Mouse (Mus musculus) liver, embryonic 11.5 days (tissue): ENCODE data around the gene Mef2c. TPM values are rescaled to one million over a fixed set of nuclear protein-coding genes. Genes with fewer than 3 reads are reported as not detected.

Source experiments
- ATAC-seq: fragments of 200-750 bp; cut with Nextera tagmentation; replicated peaks from 2 replicates; pipeline ENCODE4 v1.8.0; 2017; ENCODE audit warnings: moderate number of reproducible peaks, mild to moderate bottlenecking, moderate TSS enrichment, moderate library complexity; ENCODE audit not compliant: low FRiP score
- DNase-seq: peaks from one replicate; pipeline ENCODE4 v3.0.0-alpha.2; 2017; ENCODE audit warnings: low spot score
- H3K27ac ChIP-seq: fragments of 300-500 bp; sonication (generic); 2 replicates; pipeline ENCODE4 v1.5.1; 2014; ENCODE audit warnings: mild to moderate bottlenecking, low read depth, low read length, control low read depth
- H3K27me3 ChIP-seq: fragments of 300-500 bp; sonication (generic); replicated peaks from 2 replicates; pipeline ENCODE4 v1.6.1; 2014; ENCODE audit warnings: low read length, mixed read lengths; ENCODE audit not compliant: control insufficient read depth, insufficient read depth
- H3K36me3 ChIP-seq: fragments of 300-500 bp; sonication (generic); 2 replicates; pipeline ENCODE4 v1.6.1; 2014; ENCODE audit warnings: mild to moderate bottlenecking, low read length, moderate library complexity, mixed read lengths; ENCODE audit not compliant: control insufficient read depth, insufficient read depth
- H3K4me1 ChIP-seq: fragments of 300-500 bp; sonication (generic); replicated peaks from 2 replicates; pipeline ENCODE4 v1.6.1; 2014; ENCODE audit warnings: low read length, mixed read lengths; ENCODE audit not compliant: control insufficient read depth, insufficient read depth
- H3K4me2 ChIP-seq: fragments of 300-500 bp; sonication (generic); 2 replicates; pipeline ENCODE4 v1.6.1; 2014; ENCODE audit warnings: mild to moderate bottlenecking, control low read depth, moderate library complexity
- H3K4me3 ChIP-seq: fragments of 300-500 bp; sonication (generic); 2 replicates; pipeline ENCODE4 v1.5.1; 2014; ENCODE audit warnings: low read depth, low read length, control low read depth
- H3K9ac ChIP-seq: fragments of 300-500 bp; sonication (generic); 2 replicates; pipeline ENCODE4 v1.6.1; 2014; ENCODE audit warnings: low read depth, low read length, control low read depth
- H3K9me3 ChIP-seq: fragments of 300-500 bp; sonication (generic); 2 replicates; pipeline ENCODE4 v1.6.1; 2016; ENCODE audit warnings: low read length, inconsistent platforms, mixed read lengths; ENCODE audit not compliant: control insufficient read depth
- WGBS: fragments of 180-500 bp; shearing (Covaris S2); extraction: QIAGEN DNeasy Blood & Tissue Kit; methylation state at CpG from one replicate; pipeline ENCODE4 v1.1.7; 2014; 5-methylcytosine and 5-hydroxymethylcytosine counted together
- polyA plus RNA-seq: library from polyadenylated mRNA; unstranded; fragments of >200 nt; fragmentation: Nextera tagmentation; extraction: Ambion mirVana; gene quantifications from 2 replicates; pipeline ENCODE4 v1.2.1, GENCODE M21; 2014

Mef2c gene
- polyA plus RNA-seq, 1 experiment from 2014 or later = 46.0 TPM

DNA sequence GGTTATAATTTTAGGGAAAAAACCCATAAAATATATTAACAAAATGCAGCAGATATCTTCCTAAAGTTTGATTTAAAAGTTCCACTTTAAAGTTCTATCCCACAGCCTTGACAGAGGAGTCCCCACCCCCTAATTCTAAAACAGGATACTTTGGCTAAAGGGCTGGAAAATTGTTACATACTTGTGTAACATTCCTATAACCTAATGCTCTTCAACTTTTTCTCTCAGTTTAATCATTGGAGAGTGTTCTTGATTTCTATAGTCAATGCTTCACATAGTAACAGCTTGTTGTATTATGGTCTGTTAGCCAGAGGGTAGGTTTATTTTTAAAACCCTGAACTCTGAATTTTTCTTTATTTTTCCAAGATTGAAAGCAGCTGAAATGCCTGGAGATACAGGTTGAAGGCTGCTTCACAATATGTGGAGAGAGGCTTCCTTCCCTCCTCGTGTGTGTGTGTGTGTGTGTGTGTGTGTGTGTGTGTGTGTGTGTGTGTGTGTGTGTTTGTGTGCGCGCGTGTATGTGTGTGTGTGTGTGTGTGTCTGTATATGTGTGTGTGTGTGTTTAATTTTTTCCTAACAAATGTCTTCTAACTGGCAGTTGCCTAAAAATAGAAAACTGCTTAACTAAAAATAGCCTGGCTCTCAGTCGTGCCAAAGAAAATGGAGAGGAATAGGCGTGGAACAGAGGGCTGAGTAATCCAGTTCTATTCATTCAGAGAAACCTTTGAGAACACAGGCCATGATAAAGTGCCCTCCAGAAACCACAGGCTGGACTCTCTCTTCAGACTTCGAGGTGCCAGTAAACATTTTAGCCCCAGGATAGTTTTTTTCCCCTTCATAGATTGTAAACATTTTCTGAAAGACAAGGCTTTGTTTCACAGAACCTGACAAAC is 99.8 kb downstream of the Mef2c start:
- Histone ChIP-seq H3K4me1 (0 out of 2 replicates have a peak, but pooled peaks cover 2% of the 10 kb centered on the region), H3K27me3 (no peaks in the 10 kb centered on the region), H3K9ac (no peak overlapping the region), H3K4me2 (no peak overlapping the region), H3K9me3 (no peaks in the 10 kb centered on the region), H3K4me3 (no peak overlapping the region), H3K36me3 (no peaks in the 10 kb centered on the region), H3K27ac (no peak overlapping the region)
- WGBS = 35% methylated on average over 7 of the region's 7 CpGs
- no peak for DNase-seq
- peak; percentile 53; the same call in 1 of the 2 replicates for ATAC-seq

DNA sequence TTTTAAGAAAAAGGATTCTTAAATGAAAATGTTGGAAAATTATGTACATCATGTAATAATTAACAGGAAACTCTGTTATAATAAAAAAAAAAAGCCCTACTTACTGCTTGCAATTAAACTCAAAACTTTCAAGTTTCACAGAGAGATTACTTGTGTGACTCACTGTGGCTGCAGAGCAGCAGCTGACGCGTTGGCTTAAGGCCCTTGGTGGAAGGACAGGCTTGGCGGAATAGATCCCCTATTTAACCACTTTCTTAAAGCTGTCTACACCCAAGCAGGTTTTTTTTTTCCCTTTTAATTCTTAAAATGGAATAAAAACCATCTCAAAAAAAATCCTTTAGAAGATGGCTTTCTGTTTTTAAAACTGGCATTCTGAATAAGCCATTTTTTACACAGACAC is 100.5 kb downstream of the Mef2c start:
- no peak for ATAC-seq
- WGBS = 64% methylated on average over 3 of the region's 3 CpGs
- no peaks in the 10 kb centered on the region for H3K9me3 ChIP-seq
- H3K9ac ChIP-seq = no peak overlapping the region
- H3K27ac ChIP-seq = no peak overlapping the region
- H3K4me1 ChIP-seq = 0 out of 2 replicates have a peak, but pooled peaks cover 2% of the 10 kb centered on the region
- H3K4me3 ChIP-seq = no peak overlapping the region
- no peaks in the 10 kb centered on the region for H3K36me3 ChIP-seq
- H3K27me3 ChIP-seq = no peaks in the 10 kb centered on the region
- DNase-seq = no peak
- H3K4me2 ChIP-seq = no peak overlapping the region

DNA sequence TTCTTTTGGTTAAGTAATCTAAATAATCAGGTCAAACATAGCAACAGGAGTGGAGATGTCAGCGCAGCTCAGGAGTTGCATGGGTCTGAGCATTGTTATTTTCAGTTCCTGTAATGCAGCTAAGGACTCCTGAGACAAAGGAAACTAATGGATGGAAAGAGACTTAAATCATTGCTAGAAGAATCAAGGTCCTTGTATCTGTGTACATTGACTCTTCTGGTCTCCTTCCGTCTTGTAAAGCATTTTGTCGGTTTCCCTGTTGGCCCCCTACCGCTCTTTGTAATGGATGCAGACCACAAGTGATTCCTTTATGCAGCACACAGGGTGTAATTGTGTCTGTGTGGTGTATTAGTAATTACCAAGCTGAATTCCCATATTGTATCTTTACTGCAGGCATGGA is 101.0 kb downstream of the Mef2c start:
- H3K4me1 ChIP-seq = peaks cover 2% of the 10 kb centered on the region; the same call in 1 of the 2 replicates
- H3K4me2 ChIP-seq = no peak overlapping the region
- H3K4me3 ChIP-seq = no peak overlapping the region
- DNase-seq (no peak), ATAC-seq (no peak)
- H3K9me3 ChIP-seq = no peaks in the 10 kb centered on the region
- H3K9ac ChIP-seq = no peak overlapping the region
- 74% methylated on average over 4 of the region's 4 CpGs for WGBS
- no peaks in the 10 kb centered on the region for H3K36me3 ChIP-seq
- no peaks in the 10 kb centered on the region for H3K27me3 ChIP-seq
- H3K27ac ChIP-seq = no peak overlapping the region

DNA sequence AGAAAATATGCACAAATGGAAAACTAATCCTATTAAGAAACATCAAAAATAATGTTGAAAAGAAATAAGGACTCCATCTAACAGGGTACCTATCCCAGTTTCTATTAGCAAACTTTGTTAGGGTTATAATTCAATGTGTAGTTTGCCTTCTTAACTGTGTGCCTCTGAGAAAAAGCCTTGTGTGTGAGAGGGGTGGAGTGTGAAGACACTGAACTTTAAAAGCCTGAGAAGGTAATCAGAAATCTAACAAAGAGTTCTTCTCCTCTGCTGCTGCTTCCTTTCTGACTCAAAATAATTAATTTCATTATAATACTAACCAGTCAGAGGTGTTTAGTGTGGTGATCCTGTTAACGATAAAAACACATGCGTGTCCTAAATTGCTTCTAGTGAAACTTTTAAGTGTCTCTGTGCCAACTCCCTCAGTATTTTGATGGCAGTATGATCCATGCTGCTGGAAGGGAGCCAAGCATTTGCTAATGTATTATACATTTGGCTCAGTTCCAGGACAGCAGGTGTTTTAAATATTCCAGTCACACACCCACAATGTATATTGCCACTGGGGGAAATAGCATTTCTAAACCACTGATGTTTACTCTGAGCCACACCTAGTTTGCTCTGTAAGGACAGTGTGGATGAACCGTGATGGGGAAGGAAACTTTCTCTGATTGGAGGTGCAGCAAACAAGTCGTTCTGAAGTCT is 104.2 kb downstream of the Mef2c start:
- Histone ChIP-seq H3K9ac (no peak overlapping the region), H3K9me3 (no peaks in the 10 kb centered on the region), H3K4me3 (no peak overlapping the region), H3K27ac (no peak overlapping the region), H3K36me3 (no peaks in the 10 kb centered on the region), H3K27me3 (no peaks in the 10 kb centered on the region), H3K4me1 (peaks cover 2% of the 10 kb centered on the region; the same call in 1 of the 2 replicates), H3K4me2 (no peak overlapping the region)
- ATAC-seq (no peak), DNase-seq (no peak)
- WGBS = 68% methylated on average over 4 of the region's 4 CpGs

DNA sequence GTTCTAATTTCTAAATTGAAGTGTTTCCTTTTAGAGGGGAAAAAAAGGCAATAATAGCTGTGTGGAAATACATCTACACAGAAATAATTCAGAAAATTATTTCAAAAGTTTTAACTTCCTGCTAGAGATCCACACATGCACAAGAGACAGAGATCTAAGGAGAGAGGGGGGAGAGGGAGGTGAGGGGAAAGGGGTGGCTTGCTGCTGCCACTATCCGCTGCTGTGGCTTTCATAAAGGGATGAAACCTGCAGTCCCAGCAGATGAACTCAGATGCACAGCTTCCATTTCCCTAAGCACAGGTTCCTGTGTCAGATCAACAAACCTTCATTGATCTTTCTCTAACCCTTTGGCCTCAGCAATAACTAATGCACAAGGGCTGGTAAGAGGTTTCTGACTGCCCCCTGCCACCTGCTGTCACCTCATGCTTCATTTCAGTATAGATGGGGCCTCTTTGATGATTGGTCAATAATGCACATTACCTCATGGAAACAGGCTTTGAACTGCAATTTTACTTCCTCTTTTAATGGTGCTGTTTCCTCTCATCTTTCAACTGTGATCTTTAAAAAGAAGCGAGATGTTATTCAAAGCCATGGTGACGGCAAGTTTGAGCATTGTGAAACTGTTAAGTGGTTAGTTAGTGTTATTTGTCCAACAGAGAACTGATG is 105.2 kb downstream of the Mef2c start:
- 60% methylated on average over 3 of the region's 3 CpGs for WGBS
- peaks cover under 1% of the 10 kb centered on the region; the same call in 1 of the 2 replicates for H3K4me1 ChIP-seq
- ATAC-seq = no peak

DNA sequence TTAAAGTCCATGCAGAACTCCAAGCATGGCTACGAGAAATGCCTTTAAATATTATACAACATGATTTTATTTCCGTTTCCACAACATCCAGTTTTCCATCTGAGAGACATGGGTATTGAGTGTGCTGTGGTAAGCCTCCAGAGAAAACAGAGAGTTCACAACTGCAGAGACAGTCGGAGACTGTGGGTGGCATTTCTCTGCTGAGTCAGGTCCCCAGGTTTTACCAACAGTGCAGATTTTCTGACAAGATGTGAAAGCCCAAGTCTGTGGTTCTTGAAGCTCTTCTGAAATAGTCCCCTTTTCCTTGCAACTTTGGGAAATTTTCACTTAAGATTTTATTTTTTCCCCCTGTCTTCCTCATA is 105.7 kb downstream of the Mef2c start:
- H3K4me2 ChIP-seq = no peak overlapping the region
- H3K9me3 ChIP-seq = no peaks in the 10 kb centered on the region
- H3K27ac ChIP-seq = no peak overlapping the region
- no peaks in the 10 kb centered on the region; the same call in 1 of the 2 replicates for H3K4me1 ChIP-seq
- no peak for DNase-seq
- 55% methylated on average over 3 of the region's 3 CpGs for WGBS
- H3K9ac ChIP-seq = no peak overlapping the region
- no peak for ATAC-seq
- H3K4me3 ChIP-seq = no peak overlapping the region
- H3K27me3 ChIP-seq = no peaks in the 10 kb centered on the region
- H3K36me3 ChIP-seq = no peaks in the 10 kb centered on the region

More for the DNA sequence above, 105.2 kb downstream of the Mef2c start:
- Histone ChIP-seq H3K9me3 (no peaks in the 10 kb centered on the region), H3K27me3 (no peaks in the 10 kb centered on the region), H3K9ac (no peak overlapping the region), H3K4me2 (no peak overlapping the region), H3K36me3 (no peaks in the 10 kb centered on the region), H3K27ac (no peak overlapping the region), H3K4me3 (no peak overlapping the region)
- DNase-seq = no peak

DNA sequence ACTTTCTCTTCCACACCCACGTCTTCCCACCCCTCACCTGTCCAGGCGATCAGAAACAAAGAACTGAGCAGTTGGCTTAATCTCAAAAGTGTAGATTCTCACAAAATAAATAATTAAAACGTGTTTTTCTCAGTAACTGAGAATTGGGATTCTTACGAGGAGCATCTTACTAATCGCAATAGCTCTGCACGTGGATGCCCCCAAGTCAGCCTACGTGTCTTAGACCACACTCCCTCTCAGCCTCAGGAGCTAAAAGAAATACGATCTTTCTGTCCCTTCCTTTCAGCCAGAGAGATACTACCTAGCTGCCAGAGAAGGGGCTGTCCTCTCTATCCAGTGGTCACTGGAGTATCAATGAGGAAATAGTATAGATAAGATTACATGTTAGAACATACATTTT is 106.3 kb downstream of the Mef2c start:
- H3K4me1 ChIP-seq = no peaks in the 10 kb centered on the region; the same call in 1 of the 2 replicates
- no peak overlapping the region for H3K4me2 ChIP-seq
- no peak for ATAC-seq
- H3K4me3 ChIP-seq = no peak overlapping the region
- H3K9ac ChIP-seq = no peak overlapping the region
- no peak for DNase-seq
- WGBS = 76% methylated on average over 8 of the region's 8 CpGs
- H3K27ac ChIP-seq = no peak overlapping the region
- no peaks in the 10 kb centered on the region for H3K9me3 ChIP-seq
- no peaks in the 10 kb centered on the region for H3K36me3 ChIP-seq
- H3K27me3 ChIP-seq = no peaks in the 10 kb centered on the region

DNA sequence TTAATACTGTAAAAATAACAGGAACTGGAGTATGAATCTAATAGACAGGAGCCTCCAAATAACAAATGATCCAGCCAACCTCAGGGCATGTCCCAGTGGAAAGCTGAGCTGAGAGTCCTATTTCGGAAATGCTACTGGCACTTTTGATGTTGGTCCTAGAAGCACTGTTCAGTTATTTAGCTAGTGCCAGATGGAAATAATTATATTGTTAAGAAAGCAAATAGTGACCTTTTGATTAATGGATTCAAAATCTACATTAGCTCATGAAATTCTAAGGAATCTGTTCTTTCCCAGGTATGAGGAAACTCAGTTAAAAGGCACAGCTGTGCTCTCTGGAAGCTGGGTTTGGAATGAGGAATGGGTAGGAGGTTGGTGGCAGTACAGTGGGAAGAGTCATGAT is 108.4 kb downstream of the Mef2c start:
- WGBS = 82% methylated on average over 1 of the region's 1 CpGs

More for the DNA sequence above, 108.4 kb downstream of the Mef2c start:
- ATAC-seq = no peak
- no peak overlapping the region for H3K27ac ChIP-seq
- no peaks in the 10 kb centered on the region for H3K27me3 ChIP-seq
- no peaks in the 10 kb centered on the region; the same call in 1 of the 2 replicates for H3K4me1 ChIP-seq
- DNase-seq = no peak
- H3K9ac ChIP-seq = no peak overlapping the region
- no peaks in the 10 kb centered on the region for H3K9me3 ChIP-seq
- H3K36me3 ChIP-seq = no peaks in the 10 kb centered on the region
- no peak overlapping the region for H3K4me2 ChIP-seq
- no peak overlapping the region for H3K4me3 ChIP-seq
